Mouse (Mus musculus) midbrain, embryonic 16.5 days (tissue): ENCODE measurements at regions not wholly inside any gene's neighbourhood (a gene's known extent, or its start where the extent isn't known, plus 50 kb on each side); places are given as distances from the start of the nearest gene placed in this dataset.

ENCODE experiments used
- ATAC-seq: fragments of 200-750 bp; cut with Nextera tagmentation; 2 replicates; pipeline ENCODE4 v1.8.0; 2017; ENCODE audit warnings: moderate TSS enrichment
- H3K27ac ChIP-seq: fragments of 300-500 bp; sonication (generic); 2 replicates; pipeline ENCODE4 v1.5.1; 2014; ENCODE audit warnings: mild to moderate bottlenecking, low read length, mixed read lengths
- H3K27me3 ChIP-seq: fragments of 300-500 bp; sonication (generic); 2 replicates; pipeline ENCODE4 v1.6.1; 2014; ENCODE audit warnings: low read depth, low read length, mixed read lengths; ENCODE audit not compliant: control insufficient read depth, insufficient read depth
- H3K36me3 ChIP-seq: fragments of 300-500 bp; sonication (generic); 2 replicates; pipeline ENCODE4 v1.6.1; 2014; ENCODE audit warnings: mild to moderate bottlenecking, low read length, moderate library complexity, mixed read lengths; ENCODE audit not compliant: control insufficient read depth, insufficient read depth
- H3K4me1 ChIP-seq: fragments of 300-500 bp; sonication (generic); 2 replicates; pipeline ENCODE4 v1.6.1; 2014; ENCODE audit warnings: mild to moderate bottlenecking, low read length, mixed read lengths; ENCODE audit not compliant: control insufficient read depth, insufficient read depth
- H3K4me2 ChIP-seq: fragments of 300-500 bp; sonication (generic); 2 replicates; pipeline ENCODE4 v1.6.1; 2014; ENCODE audit warnings: mild to moderate bottlenecking, low read length, mixed read lengths
- H3K4me3 ChIP-seq: fragments of 300-500 bp; sonication (generic); 2 replicates; pipeline ENCODE4 v1.5.1; 2014; ENCODE audit warnings: low read depth, mild to moderate bottlenecking, low read length, moderate library complexity, mixed read lengths
- H3K9ac ChIP-seq: fragments of 300-500 bp; sonication (generic); 2 replicates; pipeline ENCODE4 v1.6.1; 2014; ENCODE audit warnings: low read depth, low read length, mixed read lengths
- H3K9me3 ChIP-seq: fragments of 300-500 bp; sonication (generic); replicated peaks from 2 replicates; pipeline ENCODE4 v1.6.1; 2014; ENCODE audit warnings: mild to moderate bottlenecking, low read length, mixed read lengths; ENCODE audit not compliant: control insufficient read depth, poor library complexity, severe bottlenecking
- WGBS: fragments of 180-500 bp; shearing (Covaris S2); extraction: QIAGEN DNeasy Blood & Tissue Kit; methylation state at CpG from one replicate; pipeline ENCODE4 v1.1.7; 2014; 5-methylcytosine and 5-hydroxymethylcytosine counted together

- Histone ChIP-seq H3K4me3 (no peak overlapping the region), H3K4me1 (peaks cover 15% of the 10 kb centered on the region), H3K9ac (no peak overlapping the region), H3K36me3 (no peaks in the 10 kb centered on the region), H3K4me2 (no peak overlapping the region), H3K27me3 (no peaks in the 10 kb centered on the region), H3K27ac (no peak overlapping the region), H3K9me3 (no peaks in the 10 kb centered on the region)
- ATAC-seq: no peak
- 94% methylated on average over 6 of the region's 6 CpGs for WGBS
Observed at GRCm38 (mm10) chr13:48164586-48164985, 96.4 kb upstream of the Id4 start.

- Histone ChIP-seq H3K27ac (0 out of 2 replicates have a peak overlapping the region, but pooled peaks have one; percentile 45), H3K4me1 (peaks cover 15% of the 10 kb centered on the region), H3K36me3 (no peaks in the 10 kb centered on the region), H3K9me3 (no peaks in the 10 kb centered on the region), H3K27me3 (no peaks in the 10 kb centered on the region), H3K4me2 (no peak overlapping the region), H3K4me3 (no peak overlapping the region), H3K9ac (no peak overlapping the region)
- 0 out of 2 replicates have a peak, but pooled peaks have one; percentile 60 for ATAC-seq
- WGBS: 90% methylated on average over 1 of the region's 1 CpGs
Observed at GRCm38 (mm10) chr13:48165838-48166237, 95.2 kb upstream of the Id4 start.

GRCm38 (mm10) chr13:48167976-48168375, 93.1 kb upstream of the Id4 start:
- Histone ChIP-seq H3K36me3 (no peaks in the 10 kb centered on the region), H3K27ac (no peak overlapping the region), H3K4me2 (no peak overlapping the region), H3K4me3 (no peak overlapping the region), H3K9ac (no peak overlapping the region), H3K4me1 (peaks cover 19% of the 10 kb centered on the region), H3K27me3 (no peaks in the 10 kb centered on the region), H3K9me3 (no peaks in the 10 kb centered on the region)
- ATAC-seq: no peak
- WGBS: 22% methylated on average over 8 of the region's 8 CpGs

- Histone ChIP-seq H3K36me3 (no peaks in the 10 kb centered on the region), H3K4me3 (no peak overlapping the region), H3K27ac (peak overlapping the region; percentile 60), H3K4me2 (no peak overlapping the region), H3K27me3 (no peaks in the 10 kb centered on the region), H3K9ac (peak overlapping the region; percentile 27; the same call in 1 of the 2 replicates), H3K4me1 (peaks cover 14% of the 10 kb centered on the region), H3K9me3 (no peaks in the 10 kb centered on the region)
- ATAC-seq: peak; percentile 68; the same call in 1 of the 2 replicates
- WGBS: 15% methylated on average over 16 of the region's 16 CpGs
Observed at GRCm38 (mm10) chr13:48171309-48171953, 89.6 kb upstream of the Id4 start.

DNA sequence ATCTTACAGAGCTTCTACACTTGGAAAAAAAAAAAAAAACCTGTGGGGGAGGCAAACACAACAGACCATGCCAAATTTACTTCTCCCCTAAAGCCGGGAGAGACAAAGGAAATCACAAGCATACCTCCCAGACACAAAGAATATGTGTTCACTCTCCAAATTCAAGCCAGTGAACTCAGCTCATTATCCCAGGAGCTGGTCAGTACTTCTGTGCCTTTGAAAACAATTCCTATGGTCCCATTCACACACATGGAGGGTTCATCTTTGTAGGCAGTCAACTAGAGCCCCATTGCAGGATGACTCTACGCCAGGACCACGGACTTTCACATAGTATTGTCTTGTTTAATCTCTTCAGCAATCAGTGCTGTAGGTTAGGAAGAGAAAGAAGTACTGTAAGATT, 89.0 kb upstream of the Id4 start:
- H3K4me3 ChIP-seq: no peak overlapping the region
- no peak overlapping the region for H3K9ac ChIP-seq
- 13% methylated on average over 3 of the region's 3 CpGs for WGBS
- H3K4me1 ChIP-seq: peaks cover 14% of the 10 kb centered on the region
- no peaks in the 10 kb centered on the region for H3K27me3 ChIP-seq
- no peaks in the 10 kb centered on the region for H3K36me3 ChIP-seq
- H3K4me2 ChIP-seq: no peak overlapping the region
- H3K9me3 ChIP-seq: no peaks in the 10 kb centered on the region
- peak; percentile 25; the same call in 1 of the 2 replicates for ATAC-seq
- H3K27ac ChIP-seq: peak overlapping the region; percentile 60

- Histone ChIP-seq H3K4me3 (no peak overlapping the region), H3K4me2 (no peak overlapping the region), H3K27me3 (no peaks in the 10 kb centered on the region), H3K27ac (no peak overlapping the region), H3K9ac (no peak overlapping the region), H3K36me3 (no peaks in the 10 kb centered on the region), H3K4me1 (no peaks in the 10 kb centered on the region), H3K9me3 (no peaks in the 10 kb centered on the region)
- ATAC-seq: no peak
- WGBS: 91% methylated on average over 2 of the region's 2 CpGs
Observed at GRCm38 (mm10) chr13:48192476-48192875, 68.6 kb upstream of the Id4 start.

GRCm38 (mm10) chr13:48193942-48194341, 67.1 kb upstream of the Id4 start:
- no peak overlapping the region for H3K4me3 ChIP-seq
- no peak for ATAC-seq
- no peaks in the 10 kb centered on the region for H3K27me3 ChIP-seq
- H3K4me2 ChIP-seq: no peak overlapping the region
- H3K36me3 ChIP-seq: no peaks in the 10 kb centered on the region
- H3K4me1 ChIP-seq: no peaks in the 10 kb centered on the region
- 93% methylated on average over 5 of the region's 5 CpGs for WGBS
- no peak overlapping the region for H3K9ac ChIP-seq
- H3K27ac ChIP-seq: no peak overlapping the region
- no peaks in the 10 kb centered on the region for H3K9me3 ChIP-seq

DNA sequence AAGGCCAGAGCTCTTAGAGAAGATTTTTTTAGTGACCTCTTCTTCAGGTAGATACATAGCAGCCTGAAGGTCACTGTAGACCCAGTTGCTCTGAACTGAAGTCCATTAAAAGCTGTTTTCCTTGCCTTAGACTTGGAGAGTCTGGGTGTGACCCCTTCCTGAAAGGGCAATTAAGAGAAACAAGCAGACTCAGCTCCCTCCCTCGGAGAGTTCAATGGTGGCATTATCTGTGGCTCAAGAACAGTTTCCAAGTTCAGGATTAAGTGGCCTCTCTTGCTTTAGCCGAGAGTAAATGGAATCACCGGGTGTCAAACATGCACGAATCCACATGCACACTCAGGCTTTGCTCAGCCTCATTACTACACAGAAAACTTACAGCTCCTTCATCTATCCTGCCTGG, 53.2 kb upstream of the Id4 start:
- WGBS: 26% methylated on average over 4 of the region's 4 CpGs
- H3K27ac ChIP-seq: no peak overlapping the region
- H3K27me3 ChIP-seq: no peaks in the 10 kb centered on the region
- no peaks in the 10 kb centered on the region for H3K4me1 ChIP-seq
- no peak overlapping the region for H3K4me2 ChIP-seq
- H3K4me3 ChIP-seq: no peak overlapping the region
- ATAC-seq: no peak
- H3K36me3 ChIP-seq: no peaks in the 10 kb centered on the region
- no peaks in the 10 kb centered on the region for H3K9me3 ChIP-seq
- no peak overlapping the region for H3K9ac ChIP-seq
